Mouse (Mus musculus) layer of hippocampus, adult 2 months (tissue): ENCODE measurements at regions not wholly inside any gene's neighbourhood (a gene's known extent, or its start where the extent isn't known, plus 50 kb on each side); places are given as distances from the start of the nearest gene placed in this dataset.

Experiments used
- DNase-seq, 2 experiments: peaks; one replicate each; pipeline ENCODE4 v3.0.0; 2022; ENCODE audit warnings: low spot score in 2 of 2
- H3K27ac ChIP-seq: fragments of 200-600 bp; 2 replicates; pipeline ENCODE4 v1.8.1; 2022
- H3K4me3 ChIP-seq: fragments of 200-600 bp; 2 replicates; pipeline ENCODE4 v1.8.1; 2022; ENCODE audit warnings: mild to moderate bottlenecking
- CTCF ChIP-seq: fragments of 200-600 bp; conservative IDR thresholded peaks from 2 replicates; pipeline ENCODE4 v1.8.1; 2022; ENCODE audit warnings: antibody characterized with exemption, mild to moderate bottlenecking, moderate library complexity

DNA sequence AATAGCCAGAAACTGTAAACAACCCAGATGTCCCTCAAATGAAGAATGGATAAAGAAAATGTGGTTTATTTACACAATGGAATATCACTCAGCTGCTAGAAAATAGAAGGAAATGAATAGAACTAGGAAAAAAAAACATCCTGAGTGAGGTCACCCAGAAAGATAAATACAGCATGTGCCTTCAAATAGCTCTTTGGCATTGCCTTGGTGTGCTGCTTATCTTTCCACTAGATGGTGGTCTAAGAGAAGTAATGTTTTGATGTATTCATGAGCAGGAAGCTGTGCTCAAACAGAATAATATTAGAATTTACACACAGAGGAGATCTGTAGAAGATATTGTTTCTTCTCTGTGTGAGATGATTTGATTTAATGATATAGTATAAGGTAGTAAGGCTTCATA, 78.8 kb downstream of the Zfp619 start:
- H3K4me3 ChIP-seq: no peak overlapping the region
- no peak overlapping the region for H3K27ac ChIP-seq
- DNase-seq: peak in 1 of 2 experiments; percentile 3
- TF ChIP-seq CTCF: peak; percentile 78

DNA sequence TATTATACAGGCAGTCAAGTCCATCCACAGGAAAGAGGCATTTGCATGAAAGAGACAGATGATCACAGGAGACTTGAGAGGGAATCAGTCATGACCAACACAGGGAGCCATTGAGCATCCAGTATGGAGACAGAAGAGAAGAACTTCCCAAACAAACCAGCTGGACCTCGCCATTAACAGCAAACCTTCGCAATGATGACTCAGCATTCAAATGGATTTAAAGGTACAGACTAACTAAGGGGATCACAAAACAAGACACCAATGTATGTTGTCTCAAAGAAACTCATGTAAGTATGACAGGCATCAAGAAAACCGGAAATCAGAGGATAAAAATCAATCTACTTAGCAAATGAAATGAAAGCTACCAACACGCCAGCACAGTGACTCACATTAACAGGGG, 96.2 kb downstream of the Zfp619 start:
- no peak for DNase-seq
- TF ChIP-seq CTCF: no peak

DNA sequence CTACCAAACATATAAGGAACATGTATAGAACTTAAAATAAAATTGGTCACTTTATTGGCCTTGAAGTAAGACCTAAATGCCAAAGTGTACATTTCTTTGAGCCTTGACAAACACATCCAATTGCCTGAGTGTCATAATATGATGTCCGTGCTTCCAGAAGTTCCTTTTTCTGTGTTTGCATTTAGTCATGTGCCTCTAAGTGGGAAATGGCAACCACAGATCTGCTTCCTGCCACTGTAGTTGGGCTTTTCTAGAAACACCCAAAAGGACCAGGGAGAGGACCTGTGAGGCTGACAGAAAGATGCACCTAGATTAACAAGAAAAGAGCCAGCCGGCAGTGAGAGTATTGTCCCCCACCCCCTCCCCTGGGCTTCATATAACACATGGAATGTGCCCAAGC, 97.5 kb downstream of the Zfp619 start:
- H3K4me3 ChIP-seq: no peak overlapping the region
- no peak overlapping the region for H3K27ac ChIP-seq
- TF ChIP-seq CTCF: no peak
- DNase-seq: no peak

More for the DNA sequence above, 96.2 kb downstream of the Zfp619 start:
- H3K27ac ChIP-seq: no peak overlapping the region
- no peak overlapping the region for H3K4me3 ChIP-seq

DNA sequence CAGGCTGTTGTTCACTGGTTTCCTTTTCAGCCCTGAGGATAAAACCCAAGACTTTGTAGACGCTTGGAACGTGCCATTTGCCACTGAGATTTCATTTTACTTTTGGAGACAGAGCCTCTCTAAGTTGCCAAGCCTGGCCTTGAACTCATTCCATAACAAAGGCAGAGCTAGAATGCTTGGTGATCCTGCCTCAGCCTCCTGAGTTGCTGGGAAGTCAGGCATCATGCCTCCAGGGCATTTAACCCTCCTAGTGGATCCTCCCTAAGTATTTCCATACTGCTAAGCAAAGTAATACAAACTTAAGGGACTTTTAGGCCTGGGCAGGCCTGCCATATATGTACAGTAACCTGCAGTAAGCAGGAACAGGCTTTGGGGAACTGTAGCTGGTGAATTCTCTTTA, 104.2 kb downstream of the Zfp619 start:
- no peak overlapping the region for H3K4me3 ChIP-seq
- TF ChIP-seq CTCF: no peak
- DNase-seq: no peak
- no peak overlapping the region for H3K27ac ChIP-seq

DNA sequence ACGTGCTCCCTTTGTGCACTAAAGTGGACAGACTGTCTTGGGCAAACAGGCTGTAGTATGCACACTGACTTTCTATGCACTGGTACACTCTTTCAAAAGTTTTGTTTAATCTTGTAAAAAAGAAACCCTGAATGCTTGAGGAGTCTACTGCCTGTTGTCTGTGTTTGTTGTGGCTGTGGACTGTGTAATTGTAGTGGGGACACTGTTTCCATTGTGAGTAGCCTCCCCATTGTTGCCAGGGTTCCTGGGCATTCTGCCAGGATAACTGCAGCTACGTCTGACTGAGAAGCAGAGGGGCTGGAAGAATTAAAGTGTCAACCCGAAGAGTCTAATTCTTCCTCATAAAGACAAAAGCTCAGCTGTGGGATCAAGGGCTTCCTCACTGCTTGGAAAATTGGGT, 115.3 kb downstream of the Zfp619 start:
- no peak overlapping the region for H3K27ac ChIP-seq
- DNase-seq: peak in 1 of 2 experiments; percentile 16
- no peak overlapping the region for H3K4me3 ChIP-seq
- no peak for TF ChIP-seq CTCF

DNA sequence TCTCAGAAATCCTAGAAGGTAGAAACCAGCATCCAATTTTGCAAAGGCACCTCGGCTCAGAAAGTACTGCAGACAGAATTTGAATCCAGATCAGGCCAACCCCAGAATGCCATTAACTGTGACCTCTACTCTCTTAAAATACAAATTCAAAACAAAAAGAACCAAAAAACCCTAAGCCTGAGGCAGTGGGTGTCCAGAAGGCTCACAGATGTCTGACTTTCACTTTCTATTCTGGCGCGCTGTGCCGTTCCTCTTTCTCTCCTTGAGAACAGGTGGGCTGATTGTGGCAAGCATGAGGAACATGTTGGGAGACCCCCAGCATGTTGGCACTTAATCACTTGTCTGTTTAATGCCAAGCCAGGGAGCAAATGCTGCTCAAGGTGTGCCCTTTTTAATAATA, 124.8 kb downstream of the Zfp619 start:
- no peak overlapping the region for H3K4me3 ChIP-seq
- TF ChIP-seq CTCF: no peak
- DNase-seq: no peak
- no peak overlapping the region for H3K27ac ChIP-seq

DNA sequence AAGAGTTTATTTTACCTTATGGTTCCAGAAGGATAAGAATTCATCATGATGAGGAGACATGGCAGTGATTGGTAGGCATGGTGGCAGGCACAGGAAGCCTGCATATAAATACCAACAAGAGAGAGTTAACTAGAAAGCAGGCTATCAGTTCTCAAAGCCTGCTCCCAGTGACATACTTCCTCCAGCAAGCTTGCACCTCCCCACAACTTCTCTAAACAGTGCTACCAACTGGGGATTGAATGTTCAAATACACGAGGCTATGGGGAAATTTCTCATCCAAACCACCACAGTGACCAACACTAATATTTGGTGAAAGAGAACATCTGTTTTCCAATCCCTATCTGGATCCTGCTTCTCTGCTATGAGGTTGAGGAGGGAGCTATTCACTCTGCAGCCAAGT, 125.8 kb downstream of the Zfp619 start:
- no peak overlapping the region for H3K4me3 ChIP-seq
- no peak for DNase-seq
- no peak overlapping the region for H3K27ac ChIP-seq
- no peak for TF ChIP-seq CTCF

DNA sequence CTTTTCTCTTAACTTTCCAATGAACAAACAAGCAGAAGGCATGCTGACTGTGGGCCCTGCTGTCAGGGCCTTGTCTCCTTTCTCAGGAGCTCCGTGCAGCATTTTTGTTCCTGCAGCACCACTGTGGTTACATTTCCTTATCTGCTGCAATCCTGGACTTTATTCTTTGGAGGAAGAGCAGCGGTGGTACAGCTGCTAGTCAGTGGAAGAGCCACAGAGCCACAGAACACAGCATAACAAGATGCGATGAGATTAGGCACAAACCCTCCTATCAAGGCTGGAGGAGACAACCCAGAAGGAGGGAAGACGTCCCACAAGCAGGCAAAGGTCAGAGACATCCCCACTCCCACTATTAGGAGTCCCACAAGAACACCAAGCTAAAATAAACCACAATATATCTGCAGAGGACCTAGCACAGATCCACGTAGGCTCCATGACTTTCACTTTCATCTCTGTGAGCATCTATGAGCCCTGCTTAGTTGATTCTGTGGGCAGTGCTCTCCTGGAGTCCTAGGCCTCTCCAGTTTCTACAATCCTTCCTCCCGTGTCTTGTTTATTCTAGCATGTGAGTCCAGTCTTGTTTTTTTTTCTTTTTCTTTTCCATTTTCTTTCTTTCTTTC, 133.0 kb downstream of the Zfp619 start:
- Histone ChIP-seq H3K27ac (no peak overlapping the region), H3K4me3 (no peak overlapping the region)
- no peak for TF ChIP-seq CTCF
- DNase-seq: no peak

DNA sequence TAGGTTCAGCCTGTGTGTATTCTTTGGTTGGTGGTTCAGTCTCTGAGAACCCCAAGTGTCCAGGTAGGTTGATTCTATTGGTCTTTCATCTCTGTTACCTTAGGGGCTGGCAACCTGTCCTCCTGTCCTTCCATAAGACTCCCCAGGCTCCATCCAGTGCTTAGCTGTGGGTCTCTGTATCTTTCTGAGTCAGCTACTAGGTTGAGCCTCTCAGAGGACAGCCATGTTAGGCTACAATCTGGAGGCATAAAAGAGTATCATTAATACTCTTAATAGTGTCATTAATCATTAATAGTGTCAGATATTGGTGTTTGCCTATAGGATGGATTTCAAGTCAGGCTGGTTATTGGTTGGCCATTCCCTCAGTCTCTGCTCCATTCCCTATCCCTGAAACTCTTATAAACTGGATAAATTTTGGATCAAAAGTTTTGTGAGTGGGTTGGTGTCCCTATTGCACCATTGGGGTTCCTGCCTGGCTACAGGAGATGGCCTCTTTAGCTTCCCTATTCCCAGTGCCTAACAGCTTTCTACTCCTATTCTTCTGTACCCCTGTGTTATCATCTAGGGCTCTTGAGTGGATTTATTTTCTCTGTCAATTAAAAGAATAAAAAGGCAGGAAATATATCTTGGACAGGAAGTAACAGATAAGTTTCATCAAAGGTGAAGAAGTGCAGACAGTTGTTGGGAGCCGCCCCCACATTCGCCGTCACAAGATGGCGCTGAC, 137.2 kb downstream of the Zfp619 start:
- H3K27ac ChIP-seq: no peak overlapping the region

DNA sequence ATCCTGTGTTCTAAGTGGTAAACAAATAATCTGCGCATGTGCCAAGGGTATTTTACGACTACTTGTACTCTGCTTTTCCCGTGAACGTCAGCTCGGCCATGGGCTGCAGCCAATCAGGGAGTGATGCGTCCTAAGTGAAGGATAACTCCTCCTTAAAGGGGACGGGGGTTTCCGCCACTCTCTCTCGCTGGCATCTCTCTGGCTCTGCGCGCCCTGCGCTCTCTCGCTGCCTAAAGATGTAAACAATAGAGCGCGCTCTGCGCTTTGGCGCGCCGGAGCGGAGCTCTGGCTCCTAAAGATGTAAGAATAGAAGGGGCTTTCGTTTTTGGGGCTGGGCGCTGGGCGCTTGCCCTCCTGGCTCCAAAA, 137.7 kb downstream of the Zfp619 start:
- peak in 1 of 2 experiments; percentile 36 for DNase-seq
- Histone ChIP-seq H3K27ac (peak overlapping the region; percentile 68), H3K4me3 (peak overlapping the region; percentile 49)

More for the DNA sequence above, 137.2 kb downstream of the Zfp619 start:
- no peak overlapping the region; the same call in 1 of the 2 replicates for H3K4me3 ChIP-seq
- DNase-seq: no peak
- peak; percentile 20; the same call in 1 of the 2 replicates for TF ChIP-seq CTCF

DNA sequence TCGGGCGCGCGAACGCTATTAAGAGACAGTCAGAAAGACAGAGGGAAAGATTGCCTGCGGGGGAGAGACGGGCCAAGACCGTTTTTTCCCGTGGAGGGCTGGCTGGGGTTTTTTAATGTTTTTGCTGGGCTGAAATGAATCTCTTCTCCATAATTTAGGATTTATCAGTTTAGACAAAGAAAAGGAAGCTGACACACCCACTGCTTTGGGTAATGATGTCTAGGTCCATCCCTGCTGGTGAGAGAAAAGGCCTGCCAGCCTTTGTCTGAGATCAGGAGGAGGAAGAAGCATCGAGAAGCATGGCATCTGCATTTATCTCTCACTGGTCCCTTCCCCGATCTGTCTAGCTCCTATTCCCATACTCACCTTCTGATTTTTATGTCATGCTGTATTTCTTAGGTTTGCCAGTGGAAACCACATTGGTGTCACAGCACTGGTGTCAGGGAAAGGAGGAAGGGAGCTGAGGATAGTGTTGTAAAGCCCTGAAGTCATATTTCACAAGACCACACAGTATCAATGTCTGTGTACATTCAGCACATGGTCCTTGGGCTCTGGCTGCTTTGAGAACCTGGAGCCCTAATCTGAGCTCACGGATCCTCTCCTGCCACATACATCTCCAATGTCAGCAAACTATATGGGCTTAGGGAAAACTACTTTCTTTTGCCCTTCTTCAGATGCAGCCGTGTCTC, 138.3 kb downstream of the Zfp619 start:
- Histone ChIP-seq H3K4me3 (peak overlapping the region; percentile 49), H3K27ac (peak overlapping the region; percentile 68)
- DNase-seq: no peak
- TF ChIP-seq CTCF: no peak

DNA sequence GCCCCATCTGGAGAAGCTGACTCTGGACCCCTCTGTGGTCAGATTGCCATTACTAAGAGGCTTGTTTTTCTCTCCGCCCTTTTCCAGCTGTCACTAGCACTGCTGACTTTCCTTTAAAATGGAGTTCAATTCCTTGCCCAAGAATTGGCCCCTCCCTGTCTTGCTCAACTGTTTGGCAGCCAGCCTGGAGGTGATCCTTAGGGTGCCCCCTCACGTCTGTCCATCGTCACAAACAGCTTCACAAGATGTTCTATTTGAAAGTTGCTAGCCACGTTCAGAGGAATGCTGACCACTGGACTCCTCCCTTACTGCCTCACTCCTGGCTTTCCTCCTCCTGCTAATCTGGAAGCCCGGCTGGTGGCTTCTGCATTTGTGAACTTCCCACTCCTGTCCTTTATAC, 142.0 kb downstream of the Zfp619 start:
- no peak for TF ChIP-seq CTCF
- no peak overlapping the region for H3K4me3 ChIP-seq
- H3K27ac ChIP-seq: no peak overlapping the region
- no peak for DNase-seq

DNA sequence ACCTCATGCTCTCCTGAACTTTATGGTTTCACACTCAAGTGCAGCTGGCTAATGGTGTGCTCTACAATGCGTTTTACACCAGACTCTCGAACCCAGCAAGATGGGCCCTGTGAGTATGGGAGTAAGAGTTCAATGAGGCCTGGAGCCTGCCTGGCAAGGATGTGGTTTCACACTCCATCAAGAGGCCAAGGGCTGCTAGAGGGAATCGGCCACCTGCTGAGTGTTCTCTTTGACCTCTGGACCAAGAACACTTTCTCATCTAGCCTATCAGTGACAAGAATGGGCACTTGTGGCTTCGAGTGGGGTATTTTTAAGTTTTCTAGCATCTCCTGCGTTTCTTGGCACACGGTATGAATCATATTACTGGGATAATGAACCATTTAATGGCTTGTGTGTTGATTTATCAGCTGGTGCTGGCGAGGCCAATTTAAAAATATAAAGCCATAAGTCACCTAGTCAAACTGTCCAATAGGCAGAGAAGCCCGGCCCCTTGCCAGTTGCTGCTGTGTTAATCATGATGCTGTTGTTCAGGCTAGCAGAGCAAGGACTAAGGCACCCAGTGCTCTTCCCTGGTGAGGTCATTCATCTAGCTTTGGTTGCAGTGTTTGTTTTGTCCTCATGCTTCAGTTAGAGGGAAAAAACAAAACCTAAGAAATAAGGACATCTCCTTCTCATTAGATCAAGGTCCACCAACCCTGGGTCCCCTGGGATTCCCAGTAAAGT, 157.7 kb downstream of the Zfp619 start:
- DNase-seq: no peak
- no peak overlapping the region for H3K4me3 ChIP-seq
- H3K27ac ChIP-seq: no peak overlapping the region
- no peak for TF ChIP-seq CTCF

DNA sequence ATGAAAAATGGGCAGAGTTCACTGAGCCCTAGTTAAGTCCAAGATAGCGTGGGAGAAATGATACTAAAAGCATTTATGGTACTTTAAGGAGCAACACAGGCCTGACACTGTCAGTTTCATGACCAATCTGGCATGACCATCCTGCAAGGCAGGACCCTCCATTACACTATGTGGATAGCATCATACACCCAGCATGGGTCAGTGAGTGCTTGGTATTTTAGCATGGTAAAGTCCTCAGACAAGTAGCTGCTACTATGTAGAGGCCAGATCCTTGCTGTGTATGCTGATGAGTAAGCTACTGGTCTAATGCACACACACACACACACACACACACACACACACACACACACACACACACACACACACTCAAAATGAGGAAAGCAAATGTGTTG, 158.3 kb downstream of the Zfp619 start:
- H3K27ac ChIP-seq: no peak overlapping the region
- H3K4me3 ChIP-seq: no peak overlapping the region
- DNase-seq: no peak
- TF ChIP-seq CTCF: no peak
